Mouse (Mus musculus) spleen, adult 2 months (tissue): Measurements from ENCODE around the gene Hmgcll1.

Source experiments
- CTCF ChIP-seq: fragments of 200-500 bp; IDR thresholded peaks from 2 replicates; pipeline ENCODE4 v1.5.1; 2011; ENCODE audit warnings: mild to moderate bottlenecking, inconsistent platforms; ENCODE audit not compliant: insufficient read depth, insufficient read length, insufficient replicate concordance; ENCODE audit errors: extremely low read depth
- POLR2A ChIP-seq: fragments of 200-500 bp; IDR thresholded peaks from 2 replicates; pipeline ENCODE4 v1.6.1; 2011; ENCODE audit warnings: low read depth, low read length, inconsistent platforms

DNA sequence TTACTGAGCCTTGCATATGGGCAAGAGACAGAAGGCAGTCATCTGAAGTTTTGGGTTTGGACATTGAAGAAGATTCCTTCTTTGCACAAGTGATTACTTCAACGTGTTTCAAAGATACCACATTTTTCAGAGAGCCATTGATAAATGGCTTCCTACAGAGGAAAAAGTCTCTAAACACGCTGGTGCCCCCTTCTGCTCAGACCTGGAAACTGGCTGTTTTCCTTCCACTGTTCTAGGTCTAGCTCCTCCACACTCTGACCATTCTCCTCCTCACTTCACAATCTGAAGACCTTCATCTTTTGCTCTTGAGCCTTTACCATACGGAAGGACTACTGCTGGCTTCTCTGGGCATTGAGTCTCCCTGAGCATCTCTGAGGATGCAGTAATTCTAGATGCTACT lies 153.7 kb downstream of the Hmgcll1 start:
- no peak for TF ChIP-seq CTCF
- no peak for TF ChIP-seq POLR2A
